Mouse (Mus musculus): ENCODE measurements around the gene 1520401A03Rik. TPM values are rescaled to one million over a fixed set of nuclear protein-coding genes. Genes with fewer than 3 reads are reported as not detected.

1520401A03Rik gene
- polyA plus RNA-seq, 1 experiment from 2014 or later: 0.21 TPM

DNA sequence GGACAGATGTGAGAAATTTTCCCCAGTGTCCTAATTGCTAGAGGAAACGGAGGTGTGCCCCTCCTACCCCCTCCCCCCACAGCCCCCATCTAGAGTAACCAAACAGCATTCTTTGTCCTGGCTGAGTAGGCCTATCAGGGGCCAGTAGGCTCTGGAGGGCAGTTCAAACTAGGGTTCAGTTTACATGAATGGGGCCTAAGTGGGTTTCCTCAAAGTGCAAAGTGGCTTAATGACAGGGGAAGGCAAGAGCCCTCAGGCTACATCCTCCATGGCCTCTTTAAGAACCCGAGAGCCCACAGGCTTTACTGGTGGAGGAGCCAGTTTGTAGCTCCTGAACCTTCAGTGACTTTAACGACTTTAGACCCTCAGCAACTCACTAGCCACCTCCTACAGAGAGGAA, 26.8 kb downstream of the 1520401A03Rik start:
- Histone ChIP-seq H3K9ac (replicated peaks; ENCODE audit: low read depth, low read length) (no peak overlapping the region), H3K36me3 (ENCODE audit: control insufficient read depth, insufficient read depth, low read length) (no peaks in the 10 kb centered on the region), H3K4me3 (ENCODE audit: low read depth, low read length) (no peak overlapping the region), H3K27me3 (ENCODE audit: control insufficient read depth, insufficient read depth, low read length) (peaks cover 9% of the 10 kb centered on the region), H3K4me2 (ENCODE audit: low read depth, low read length) (no peak overlapping the region), H3K9me3 (ENCODE audit: control insufficient read depth, low read length) (no peaks in the 10 kb centered on the region), H3K27ac (ENCODE audit: low read depth, low read length) (no peak overlapping the region), H3K4me1 (ENCODE audit: control insufficient read depth, insufficient read depth, low read length) (no peaks in the 10 kb centered on the region)
- 13% methylated on average over 3 of the region's 3 CpGs for WGBS
- no peak for ATAC-seq (ENCODE audit: low read depth)

DNA sequence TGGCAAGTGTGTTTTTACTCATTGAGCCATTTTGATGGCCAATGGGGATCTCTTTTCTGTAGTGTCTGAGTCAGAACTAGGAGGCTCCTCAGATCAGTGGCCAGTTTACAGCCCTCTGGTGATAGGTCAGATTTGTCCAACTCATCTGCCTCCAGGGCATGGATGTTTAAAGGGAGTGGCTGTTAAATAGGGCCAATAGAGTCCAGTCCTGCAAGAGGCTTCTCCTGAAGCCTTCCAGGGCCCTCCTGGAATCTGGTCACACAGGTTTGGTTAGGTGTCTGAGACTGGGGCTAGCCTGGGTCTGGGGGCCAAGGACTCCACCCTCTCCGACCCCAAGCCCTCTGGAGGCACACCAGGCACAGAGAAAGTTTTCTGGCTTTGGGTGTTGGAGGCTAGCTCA, 28.1 kb downstream of the 1520401A03Rik start:
- Histone ChIP-seq H3K36me3 (ENCODE audit: control insufficient read depth, insufficient read depth, low read length) (no peaks in the 10 kb centered on the region), H3K27ac (ENCODE audit: low read depth, low read length) (no peak overlapping the region), H3K9ac (replicated peaks; ENCODE audit: low read depth, low read length) (no peak overlapping the region), H3K4me2 (ENCODE audit: low read depth, low read length) (no peak overlapping the region), H3K9me3 (ENCODE audit: control insufficient read depth, low read length) (no peaks in the 10 kb centered on the region), H3K4me1 (ENCODE audit: control insufficient read depth, insufficient read depth, low read length) (no peaks in the 10 kb centered on the region), H3K4me3 (ENCODE audit: low read depth, low read length) (no peak overlapping the region), H3K27me3 (ENCODE audit: control insufficient read depth, insufficient read depth, low read length) (peaks cover 9% of the 10 kb centered on the region)
- ATAC-seq (ENCODE audit: low read depth): no peak
- 75% methylated on average over 1 of the region's 1 CpGs for WGBS

DNA sequence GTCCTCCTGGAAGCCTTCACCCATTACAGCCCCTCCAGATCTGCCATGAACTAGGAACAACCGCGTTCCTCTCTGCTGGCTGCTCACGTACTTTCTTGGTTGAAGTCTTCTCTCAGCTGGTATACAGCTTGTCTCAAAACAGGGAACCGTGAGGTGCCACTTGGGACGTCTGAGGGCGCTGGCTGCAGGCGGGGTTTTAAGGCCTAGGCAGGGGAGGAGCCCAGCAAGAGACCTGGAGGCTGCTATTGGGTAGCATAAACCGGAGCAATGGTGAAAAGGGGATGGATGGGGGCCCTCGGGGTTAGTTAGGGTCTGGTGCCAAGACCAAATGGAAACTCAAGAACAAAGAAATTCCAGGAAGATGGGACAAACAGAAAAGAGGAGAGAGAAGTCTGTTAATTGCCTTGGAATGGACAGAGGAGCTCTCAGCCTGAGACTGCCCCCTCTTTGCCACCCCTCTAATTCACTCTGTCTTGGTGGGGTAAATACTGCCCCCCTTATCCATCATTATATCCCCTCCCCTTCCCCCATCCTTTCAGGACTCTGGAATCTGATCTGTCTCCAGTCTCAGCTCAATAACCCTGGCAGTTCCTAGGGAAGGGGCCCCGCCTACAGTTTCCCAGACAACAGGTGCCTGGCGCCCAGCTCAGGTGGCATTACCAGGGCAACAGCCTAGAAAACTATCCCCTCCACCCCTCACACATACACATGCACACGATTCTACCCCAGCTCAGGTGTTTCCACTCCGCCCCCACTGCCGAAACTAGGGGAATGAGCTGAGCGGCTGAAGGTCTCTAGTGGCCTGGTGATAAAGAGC, 38.5 kb downstream of the 1520401A03Rik start, which contains the start of gene Cldn9:
Cldn9 (minus strand) TSS at position 171 of the 817 bp plus-strand sequence.
- H3K27me3 ChIP-seq (ENCODE audit: control insufficient read depth, insufficient read depth, low read length): peaks cover 30% of the 10 kb centered on the region
- 8% methylated on average over 15 of the region's 15 CpGs for WGBS
- H3K36me3 ChIP-seq (ENCODE audit: control insufficient read depth, insufficient read depth, low read length): no peaks in the 10 kb centered on the region
- H3K4me2 ChIP-seq (ENCODE audit: low read depth, low read length): no peak within 1 kb of the TSS
- H3K4me1 ChIP-seq (ENCODE audit: control insufficient read depth, insufficient read depth, low read length): no peaks in the 10 kb centered on the region
- no peak within 1 kb of the TSS for H3K9ac ChIP-seq (replicated peaks; ENCODE audit: low read depth, low read length)
- no peak for ATAC-seq (ENCODE audit: low read depth)
- H3K27ac ChIP-seq (ENCODE audit: low read depth, low read length): no peak within 1 kb of the TSS
- no peak within 1 kb of the TSS for H3K4me3 ChIP-seq (ENCODE audit: low read depth, low read length)
- no peaks in the 10 kb centered on the region for H3K9me3 ChIP-seq (ENCODE audit: control insufficient read depth, low read length)

DNA sequence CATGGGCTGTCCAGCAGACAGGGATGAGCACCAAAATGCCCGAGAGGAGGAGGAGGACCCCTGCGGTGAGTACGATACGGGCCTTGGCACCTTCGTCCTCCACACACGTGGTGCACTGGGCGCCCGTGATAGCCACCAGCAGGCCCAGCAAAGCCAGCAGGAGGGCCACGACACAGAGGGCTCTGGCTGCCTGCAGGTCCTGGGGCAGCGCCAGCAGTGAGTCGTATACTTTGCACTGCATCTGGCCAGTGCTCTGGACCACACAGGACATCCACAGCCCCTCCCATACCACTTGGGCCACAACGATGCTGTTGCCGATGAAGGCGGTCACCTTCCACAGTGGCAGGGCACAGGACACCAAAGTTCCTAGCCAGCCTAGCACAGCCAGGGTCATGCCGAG, 39.4 kb downstream of the 1520401A03Rik start:
- Histone ChIP-seq H3K4me1 (ENCODE audit: control insufficient read depth, insufficient read depth, low read length) (no peaks in the 10 kb centered on the region), H3K4me2 (ENCODE audit: low read depth, low read length) (no peak overlapping the region), H3K27me3 (ENCODE audit: control insufficient read depth, insufficient read depth, low read length) (peaks cover 32% of the 10 kb centered on the region), H3K4me3 (ENCODE audit: low read depth, low read length) (no peak overlapping the region), H3K36me3 (ENCODE audit: control insufficient read depth, insufficient read depth, low read length) (no peaks in the 10 kb centered on the region), H3K27ac (ENCODE audit: low read depth, low read length) (no peak overlapping the region), H3K9me3 (ENCODE audit: control insufficient read depth, low read length) (no peaks in the 10 kb centered on the region), H3K9ac (replicated peaks; ENCODE audit: low read depth, low read length) (no peak overlapping the region)
- ATAC-seq (ENCODE audit: low read depth): no peak
- WGBS: 12% methylated on average over 15 of the region's 15 CpGs

DNA sequence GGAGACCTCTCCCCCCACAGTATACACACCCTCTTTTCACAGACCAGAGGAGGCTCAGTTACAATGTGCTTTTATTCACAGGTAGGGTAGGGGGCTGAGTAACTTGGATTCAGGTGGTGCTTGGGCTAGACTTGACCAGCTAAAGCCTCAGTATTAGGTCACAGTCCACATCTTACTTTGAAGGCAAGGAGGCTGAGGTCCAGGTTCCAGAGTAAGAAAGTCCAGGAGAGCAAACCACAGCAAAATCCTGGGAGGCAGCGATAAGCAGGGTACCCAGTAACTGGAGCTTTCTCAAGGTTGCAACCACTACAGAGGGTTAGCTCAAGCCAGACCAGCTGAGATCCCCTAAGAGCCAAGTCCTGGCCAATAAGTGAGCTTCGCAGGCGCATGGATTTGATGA, 40.1 kb downstream of the 1520401A03Rik start:
- no peak for ATAC-seq (ENCODE audit: low read depth)
- Histone ChIP-seq H3K36me3 (ENCODE audit: control insufficient read depth, insufficient read depth, low read length) (no peaks in the 10 kb centered on the region), H3K4me3 (ENCODE audit: low read depth, low read length) (no peak overlapping the region), H3K27me3 (ENCODE audit: control insufficient read depth, insufficient read depth, low read length) (peaks cover 32% of the 10 kb centered on the region), H3K27ac (ENCODE audit: low read depth, low read length) (no peak overlapping the region), H3K4me2 (ENCODE audit: low read depth, low read length) (no peak overlapping the region), H3K4me1 (ENCODE audit: control insufficient read depth, insufficient read depth, low read length) (no peaks in the 10 kb centered on the region), H3K9ac (replicated peaks; ENCODE audit: low read depth, low read length) (no peak overlapping the region), H3K9me3 (ENCODE audit: control insufficient read depth, low read length) (no peaks in the 10 kb centered on the region)
- 65% methylated on average over 3 of the region's 3 CpGs for WGBS

DNA sequence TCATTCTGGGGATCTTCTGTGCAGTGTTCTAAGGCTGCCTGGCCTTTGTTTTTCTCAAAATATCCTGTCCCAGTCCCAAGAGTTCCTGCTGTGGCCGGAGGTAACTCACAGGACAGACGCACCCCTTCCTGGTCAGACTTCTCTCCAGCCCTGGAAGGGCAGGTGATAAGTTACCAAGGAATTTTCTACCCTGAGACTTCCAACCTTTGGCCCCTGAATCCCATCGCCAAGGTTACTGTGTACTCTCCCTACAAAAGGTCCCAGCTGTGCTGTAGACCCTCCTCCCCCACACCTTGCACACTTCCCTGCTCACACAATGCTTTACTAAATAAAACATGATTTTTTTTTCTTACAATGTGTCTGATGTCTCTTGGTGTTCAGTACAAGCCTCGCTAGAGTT, 40.5 kb downstream of the 1520401A03Rik start:
- H3K4me3 ChIP-seq (ENCODE audit: low read depth, low read length): no peak overlapping the region
- no peaks in the 10 kb centered on the region for H3K9me3 ChIP-seq (ENCODE audit: control insufficient read depth, low read length)
- H3K4me2 ChIP-seq (ENCODE audit: low read depth, low read length): no peak overlapping the region
- no peak overlapping the region for H3K9ac ChIP-seq (replicated peaks; ENCODE audit: low read depth, low read length)
- WGBS: 65% methylated on average over 4 of the region's 4 CpGs
- H3K27ac ChIP-seq (ENCODE audit: low read depth, low read length): no peak overlapping the region
- ATAC-seq (ENCODE audit: low read depth): no peak
- peaks cover 32% of the 10 kb centered on the region for H3K27me3 ChIP-seq (ENCODE audit: control insufficient read depth, insufficient read depth, low read length)
- no peaks in the 10 kb centered on the region for H3K4me1 ChIP-seq (ENCODE audit: control insufficient read depth, insufficient read depth, low read length)
- H3K36me3 ChIP-seq (ENCODE audit: control insufficient read depth, insufficient read depth, low read length): no peaks in the 10 kb centered on the region

DNA sequence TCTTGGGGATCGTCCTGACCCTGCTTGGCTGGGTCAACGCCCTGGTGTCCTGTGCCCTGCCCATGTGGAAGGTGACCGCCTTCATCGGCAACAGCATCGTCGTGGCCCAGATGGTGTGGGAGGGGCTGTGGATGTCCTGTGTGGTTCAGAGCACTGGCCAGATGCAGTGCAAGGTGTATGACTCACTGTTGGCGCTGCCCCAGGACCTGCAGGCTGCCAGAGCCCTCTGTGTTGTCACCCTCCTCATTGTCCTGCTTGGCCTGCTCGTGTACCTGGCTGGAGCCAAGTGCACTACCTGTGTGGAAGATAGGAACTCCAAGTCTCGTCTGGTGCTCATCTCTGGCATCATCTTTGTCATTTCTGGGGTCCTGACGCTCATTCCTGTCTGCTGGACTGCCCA, 41.5 kb downstream of the 1520401A03Rik start:
- Histone ChIP-seq H3K4me2 (ENCODE audit: low read depth, low read length) (no peak overlapping the region), H3K9ac (replicated peaks; ENCODE audit: low read depth, low read length) (no peak overlapping the region), H3K27me3 (ENCODE audit: control insufficient read depth, insufficient read depth, low read length) (peaks cover 32% of the 10 kb centered on the region), H3K4me3 (ENCODE audit: low read depth, low read length) (no peak overlapping the region), H3K36me3 (ENCODE audit: control insufficient read depth, insufficient read depth, low read length) (no peaks in the 10 kb centered on the region), H3K27ac (ENCODE audit: low read depth, low read length) (no peak overlapping the region), H3K4me1 (ENCODE audit: control insufficient read depth, insufficient read depth, low read length) (peaks cover 8% of the 10 kb centered on the region; the same call in 1 of the 2 replicates), H3K9me3 (ENCODE audit: control insufficient read depth, low read length) (no peaks in the 10 kb centered on the region)
- 77% methylated on average over 10 of the region's 10 CpGs for WGBS
- ATAC-seq (ENCODE audit: low read depth): no peak

DNA sequence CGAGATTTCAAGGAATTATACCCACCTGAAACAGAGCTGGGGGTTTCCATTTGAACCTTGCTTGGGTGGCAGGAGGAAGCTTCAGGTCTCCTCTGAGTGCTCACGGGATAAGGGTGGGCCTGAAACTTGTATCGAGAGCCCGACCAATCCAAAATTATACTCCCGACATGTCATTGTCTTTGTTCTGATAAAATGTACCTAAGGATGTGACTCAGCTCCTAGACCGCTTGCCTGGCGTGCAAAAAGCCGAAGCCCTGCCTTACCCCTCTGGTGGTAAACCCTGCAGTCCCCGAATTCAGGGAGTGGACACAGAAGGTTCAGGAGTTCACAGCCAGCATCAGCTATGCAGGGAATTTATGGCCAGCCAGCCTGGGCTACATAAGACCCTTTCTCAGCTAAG, 42.2 kb downstream of the 1520401A03Rik start:
- Histone ChIP-seq H3K36me3 (ENCODE audit: control insufficient read depth, insufficient read depth, low read length) (no peaks in the 10 kb centered on the region), H3K9me3 (ENCODE audit: control insufficient read depth, low read length) (no peaks in the 10 kb centered on the region), H3K9ac (replicated peaks; ENCODE audit: low read depth, low read length) (no peak overlapping the region), H3K27ac (ENCODE audit: low read depth, low read length) (no peak overlapping the region), H3K4me3 (ENCODE audit: low read depth, low read length) (no peak overlapping the region), H3K4me1 (ENCODE audit: control insufficient read depth, insufficient read depth, low read length) (peaks cover 10% of the 10 kb centered on the region; the same call in 1 of the 2 replicates), H3K4me2 (ENCODE audit: low read depth, low read length) (no peak overlapping the region), H3K27me3 (ENCODE audit: control insufficient read depth, insufficient read depth, low read length) (peaks cover 36% of the 10 kb centered on the region)
- ATAC-seq (ENCODE audit: low read depth): no peak
- 73% methylated on average over 9 of the region's 9 CpGs for WGBS

DNA sequence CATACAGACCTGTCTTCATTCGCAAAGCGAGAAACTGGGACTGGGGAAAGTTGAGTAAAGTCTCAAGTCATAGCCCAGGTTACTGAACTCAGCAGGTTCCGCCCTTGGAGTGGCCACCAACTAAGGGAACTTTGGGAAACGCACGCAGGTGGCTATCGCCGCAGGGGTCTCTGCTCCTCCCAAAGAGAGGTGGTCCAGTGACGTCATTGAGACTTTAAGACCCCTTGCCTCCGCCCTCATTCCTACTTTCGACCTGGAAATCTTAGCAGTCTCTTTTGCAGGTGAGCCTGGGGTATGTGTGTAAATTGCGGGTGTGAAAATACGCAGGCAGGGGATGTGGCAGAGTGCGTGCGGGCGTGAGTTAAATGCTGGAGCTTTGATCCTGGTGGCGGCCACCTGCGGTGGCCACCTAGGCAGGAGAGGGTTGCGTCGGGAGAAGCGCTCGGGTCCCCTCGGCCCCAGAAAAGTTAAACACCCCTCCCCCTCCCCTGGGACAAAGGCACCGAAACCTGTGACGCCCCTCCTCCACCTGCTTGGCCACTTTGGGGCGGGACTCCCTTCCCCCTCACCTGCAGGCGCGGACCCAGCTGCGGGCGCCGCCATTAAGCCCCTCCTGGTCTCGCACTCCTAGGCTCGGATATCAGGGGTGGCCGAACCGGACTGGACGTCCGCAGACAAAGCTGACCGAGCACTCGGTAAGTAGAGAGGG, 43.3 kb downstream of the 1520401A03Rik start, which contains the start of gene Cldn6:
Cldn6 (plus strand) TSS at position 123 of the 709 bp plus-strand sequence.
- Histone ChIP-seq H3K4me2 (ENCODE audit: low read depth, low read length) (no peak within 1 kb of the TSS), H3K9ac (replicated peaks; ENCODE audit: low read depth, low read length) (no peak within 1 kb of the TSS), H3K27ac (ENCODE audit: low read depth, low read length) (no peak within 1 kb of the TSS), H3K27me3 (ENCODE audit: control insufficient read depth, insufficient read depth, low read length) (peaks cover 36% of the 10 kb centered on the region), H3K4me3 (ENCODE audit: low read depth, low read length) (no peak within 1 kb of the TSS), H3K4me1 (ENCODE audit: control insufficient read depth, insufficient read depth, low read length) (peaks cover 10% of the 10 kb centered on the region; the same call in 1 of the 2 replicates), H3K36me3 (ENCODE audit: control insufficient read depth, insufficient read depth, low read length) (no peaks in the 10 kb centered on the region), H3K9me3 (ENCODE audit: control insufficient read depth, low read length) (no peaks in the 10 kb centered on the region)
- 3% methylated on average over 37 of the region's 38 CpGs for WGBS
- no peak for ATAC-seq (ENCODE audit: low read depth)
